Mouse (Mus musculus): ENCODE measurements around the gene Fut1.

Fut1 gene

DNA sequence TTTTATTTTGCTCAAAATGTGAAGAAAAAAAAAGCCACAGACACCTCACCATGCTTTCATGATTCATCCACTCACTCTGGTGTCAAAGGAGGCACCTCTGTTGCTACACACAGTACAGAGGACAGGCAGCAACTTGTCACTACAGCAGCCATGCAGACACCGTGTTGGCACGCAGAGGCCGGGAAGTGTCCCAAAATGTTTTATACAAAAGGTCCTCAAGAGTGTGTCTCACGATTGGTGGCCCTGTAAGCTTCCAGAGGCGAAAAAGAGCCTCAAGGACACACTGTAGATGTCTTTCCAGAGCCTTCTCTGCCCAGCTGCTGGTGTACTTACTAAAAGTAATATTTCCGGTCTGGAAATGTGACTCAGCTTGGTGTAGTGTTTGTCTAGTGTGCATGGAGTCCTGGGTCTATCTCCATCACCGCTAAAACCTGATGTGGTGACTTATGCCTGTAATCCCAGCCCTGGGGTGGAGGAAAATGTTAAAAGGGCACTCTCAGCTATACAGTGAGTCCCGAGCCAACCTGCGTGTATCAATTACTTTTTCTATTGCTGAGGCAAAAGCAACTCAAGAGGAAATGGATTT, 11.3 kb upstream of the Fut1 start:
- DNase-seq: no peak

DNA sequence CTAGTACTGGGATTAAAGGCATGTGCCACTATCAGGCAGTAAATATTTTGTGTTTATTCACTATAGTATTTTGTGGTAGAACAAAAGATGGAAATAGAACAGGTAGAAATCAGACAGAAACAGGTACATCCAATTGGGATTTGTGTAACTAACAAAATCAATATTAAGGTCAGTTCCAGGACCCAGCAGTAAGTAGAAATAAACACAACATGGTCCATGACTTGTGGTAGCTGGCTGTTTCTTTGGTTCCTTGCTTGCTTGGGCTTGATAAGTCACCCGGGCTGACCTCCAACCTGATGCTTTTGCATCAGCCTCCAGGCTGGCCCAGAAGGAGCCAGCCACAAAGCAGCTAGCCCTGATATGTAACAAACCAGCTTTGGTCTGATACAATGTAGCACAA, 7.6 kb upstream of the Fut1 start:
- DNase-seq: no peak

DNA sequence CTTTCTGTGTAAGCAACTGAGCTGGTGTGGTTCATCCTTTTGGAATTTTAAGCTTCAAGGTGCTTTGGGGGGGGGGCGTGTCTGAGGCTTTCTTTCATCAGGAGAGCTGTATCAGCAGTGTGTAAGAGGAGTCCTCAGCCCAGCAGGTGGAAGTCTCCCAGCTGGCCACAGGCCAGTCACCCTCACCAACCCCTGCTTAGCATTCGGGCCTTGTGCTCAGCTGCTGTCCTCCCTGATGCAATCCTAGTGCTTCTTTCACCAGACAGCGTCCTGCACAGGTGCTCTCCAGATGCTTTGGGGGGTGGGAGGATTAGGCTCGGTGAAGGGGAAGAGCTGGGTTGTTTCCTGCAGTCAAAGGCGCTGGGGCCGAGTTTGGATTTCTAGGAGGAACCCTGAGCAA, 812 bp upstream of the Fut1 start:
- DNase-seq: no peak

DNA sequence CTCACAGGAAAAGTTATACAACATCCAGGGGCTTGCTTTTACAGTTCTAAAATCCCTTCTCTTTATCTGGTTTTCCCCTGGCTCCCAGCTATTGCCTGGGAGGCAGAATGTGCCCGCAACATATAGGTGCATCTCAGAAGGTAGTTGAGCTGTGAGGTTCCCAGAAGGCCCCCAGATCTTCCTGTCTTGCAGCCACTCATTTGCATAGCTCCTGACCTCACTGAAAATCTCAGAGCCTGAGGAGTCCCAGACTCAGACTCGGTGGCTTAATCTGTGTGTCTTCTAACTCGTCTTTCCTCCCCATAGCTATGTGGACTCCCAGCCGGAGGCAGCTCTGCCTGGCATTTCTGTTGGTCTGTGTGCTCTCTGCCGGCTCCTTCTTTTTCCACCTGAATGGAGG, 1.2 kb downstream of the Fut1 start:
- DNase-seq: no peak

DNA sequence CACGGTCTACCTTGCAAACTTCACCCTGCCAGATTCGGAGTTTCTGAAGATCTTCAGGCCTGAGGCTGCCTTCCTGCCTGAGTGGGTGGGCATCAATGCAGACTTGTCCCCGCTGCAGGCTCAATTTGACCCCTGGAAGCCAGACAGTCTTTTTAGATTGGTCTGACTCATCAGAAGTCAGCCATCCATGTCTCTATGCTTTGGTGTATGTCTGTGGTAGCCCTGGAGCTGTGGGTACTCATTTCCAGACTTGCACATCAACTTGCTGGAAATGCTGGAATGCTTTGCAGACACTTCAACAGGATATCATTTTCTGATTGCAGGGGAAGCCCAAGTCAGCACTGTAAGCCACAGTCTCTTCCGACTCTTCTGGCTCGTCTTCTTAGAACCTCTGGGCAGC, 2.5 kb downstream of the Fut1 start:
- DNase-seq: no peak

DNA sequence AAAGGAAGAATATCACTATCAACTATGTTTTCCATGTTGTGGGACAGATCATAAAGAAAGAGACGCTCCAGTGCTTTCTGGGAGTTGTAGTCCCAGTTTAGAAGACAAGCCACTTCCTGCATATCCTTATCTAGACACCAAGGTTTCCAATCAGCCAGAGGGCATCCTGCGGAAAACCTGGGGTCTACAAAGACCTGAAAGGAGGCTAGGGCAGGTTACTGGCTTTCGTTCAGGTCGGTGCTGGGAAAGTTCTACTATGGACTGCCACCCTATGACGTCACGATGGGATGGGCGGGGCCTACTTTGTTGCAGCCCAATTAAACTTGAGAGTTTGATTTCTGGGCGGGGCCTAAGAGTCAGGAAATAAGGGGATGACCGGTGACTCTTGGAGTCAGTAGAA, 4.4 kb downstream of the Fut1 start, which contains the start of gene Izumo1:
Gene Izumo1, plus strand, starts transcription at position 369 of the 400 bp plus-strand sequence.
- no peak for DNase-seq

DNA sequence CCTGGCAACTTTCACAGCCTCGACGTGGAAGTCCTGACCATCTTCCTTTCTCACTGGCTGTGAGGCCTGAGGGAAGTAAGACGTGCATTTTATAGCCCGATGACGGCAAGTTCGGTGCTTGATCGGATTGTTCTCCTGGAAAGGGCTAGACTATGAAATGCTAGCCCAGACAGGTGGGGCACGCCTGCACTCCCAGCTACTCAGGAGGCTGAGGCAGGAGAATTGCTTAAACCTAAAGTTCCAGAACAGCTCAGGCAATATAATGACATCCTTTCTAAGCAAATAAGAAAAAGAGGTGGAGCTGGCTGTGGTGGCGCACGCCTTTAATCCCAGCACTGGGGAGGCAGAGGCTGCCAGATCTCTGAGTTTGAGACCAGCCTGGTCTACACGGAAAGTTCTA, 6.4 kb downstream of the Fut1 start:
- no peak for DNase-seq

DNA sequence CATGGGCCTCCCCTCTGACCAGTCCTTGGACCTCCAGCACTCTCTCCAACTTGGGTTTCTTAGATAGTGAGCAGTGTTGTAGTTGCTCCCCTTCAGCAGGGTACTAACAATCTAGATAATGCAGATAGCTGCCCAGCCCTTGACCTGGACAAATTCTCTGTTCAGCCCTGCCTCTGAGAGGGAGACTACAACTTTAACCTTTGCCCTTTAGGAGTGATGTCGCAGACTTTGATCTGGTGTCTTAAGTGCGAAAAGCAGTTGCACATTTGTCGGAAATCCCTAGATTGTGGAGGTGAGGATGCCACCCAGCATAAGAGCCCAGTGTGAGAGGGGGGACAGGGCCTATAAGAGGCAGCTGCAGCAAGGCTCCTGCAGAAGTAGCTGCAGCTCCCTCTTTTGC, 7.6 kb downstream of the Fut1 start:
- no peak for DNase-seq

DNA sequence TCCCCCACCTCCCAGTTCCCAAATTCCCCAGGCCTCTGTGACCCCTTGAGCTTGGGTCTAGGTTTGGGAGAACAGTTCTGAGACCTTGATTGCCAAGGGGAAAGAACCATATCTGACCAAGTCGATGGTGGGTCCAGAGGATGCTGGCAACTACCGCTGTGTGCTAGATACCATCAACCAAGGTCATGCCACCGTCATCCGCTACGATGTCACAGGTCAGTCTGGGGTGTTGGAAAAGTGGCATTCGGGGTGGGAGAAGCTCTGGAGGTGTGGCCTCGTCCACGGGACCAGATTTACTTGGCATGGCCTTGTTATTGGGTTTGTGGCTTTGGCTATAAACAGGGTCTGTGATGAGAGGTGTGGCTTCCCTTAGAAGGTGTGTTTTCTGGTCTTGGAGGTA, 8.4 kb downstream of the Fut1 start:
- DNase-seq: no peak

DNA sequence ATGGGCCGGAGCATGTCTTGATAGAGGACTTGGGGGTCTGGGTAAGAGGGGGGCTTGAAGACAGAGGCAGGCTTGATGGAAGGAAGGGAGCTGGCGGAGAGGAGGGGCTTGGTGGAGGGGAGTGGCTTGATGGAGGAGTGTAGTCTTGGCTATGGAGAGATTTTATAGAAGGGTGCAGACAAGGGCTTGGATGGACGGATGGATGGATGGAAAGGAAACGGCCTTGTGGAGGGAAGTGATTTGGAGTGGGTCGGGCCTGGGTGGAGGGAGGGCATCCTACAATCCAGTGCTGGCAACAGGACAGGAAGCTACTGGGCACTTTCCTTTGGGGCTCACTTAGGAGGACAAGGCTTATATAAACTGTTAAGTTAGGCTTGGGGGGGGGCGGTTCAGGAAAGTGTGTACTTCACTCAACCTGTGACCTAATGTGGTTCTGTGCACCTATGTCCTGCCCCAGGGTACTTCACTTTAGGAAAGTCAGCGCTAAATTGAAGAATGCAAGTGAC, 9.5 kb downstream of the Fut1 start:
- no peak for DNase-seq

DNA sequence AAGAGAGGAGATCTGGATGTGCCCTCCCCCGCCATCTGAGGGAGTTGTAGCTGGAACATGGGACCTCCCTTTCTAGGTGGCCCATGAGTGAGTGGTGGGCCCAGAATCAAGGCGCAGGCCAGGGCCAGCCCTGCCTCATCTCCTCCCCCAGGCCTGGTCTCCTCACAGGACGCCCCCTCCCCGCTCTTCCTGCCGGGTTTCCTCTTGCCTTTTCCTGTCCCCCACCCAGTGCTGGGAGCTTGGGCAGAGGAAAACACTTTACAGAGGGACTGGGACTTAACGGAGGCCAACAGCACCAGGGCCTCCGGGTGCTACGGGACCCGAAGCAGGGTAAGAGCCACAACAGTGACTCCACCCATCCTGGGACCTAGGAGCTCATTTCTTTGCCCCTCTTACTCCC, 10.2 kb downstream of the Fut1 start, which contains the start of gene Rasip1:
Gene Rasip1, plus strand, starts transcription at position 228 of the 400 bp plus-strand sequence.
- DNase-seq: no peak

DNA sequence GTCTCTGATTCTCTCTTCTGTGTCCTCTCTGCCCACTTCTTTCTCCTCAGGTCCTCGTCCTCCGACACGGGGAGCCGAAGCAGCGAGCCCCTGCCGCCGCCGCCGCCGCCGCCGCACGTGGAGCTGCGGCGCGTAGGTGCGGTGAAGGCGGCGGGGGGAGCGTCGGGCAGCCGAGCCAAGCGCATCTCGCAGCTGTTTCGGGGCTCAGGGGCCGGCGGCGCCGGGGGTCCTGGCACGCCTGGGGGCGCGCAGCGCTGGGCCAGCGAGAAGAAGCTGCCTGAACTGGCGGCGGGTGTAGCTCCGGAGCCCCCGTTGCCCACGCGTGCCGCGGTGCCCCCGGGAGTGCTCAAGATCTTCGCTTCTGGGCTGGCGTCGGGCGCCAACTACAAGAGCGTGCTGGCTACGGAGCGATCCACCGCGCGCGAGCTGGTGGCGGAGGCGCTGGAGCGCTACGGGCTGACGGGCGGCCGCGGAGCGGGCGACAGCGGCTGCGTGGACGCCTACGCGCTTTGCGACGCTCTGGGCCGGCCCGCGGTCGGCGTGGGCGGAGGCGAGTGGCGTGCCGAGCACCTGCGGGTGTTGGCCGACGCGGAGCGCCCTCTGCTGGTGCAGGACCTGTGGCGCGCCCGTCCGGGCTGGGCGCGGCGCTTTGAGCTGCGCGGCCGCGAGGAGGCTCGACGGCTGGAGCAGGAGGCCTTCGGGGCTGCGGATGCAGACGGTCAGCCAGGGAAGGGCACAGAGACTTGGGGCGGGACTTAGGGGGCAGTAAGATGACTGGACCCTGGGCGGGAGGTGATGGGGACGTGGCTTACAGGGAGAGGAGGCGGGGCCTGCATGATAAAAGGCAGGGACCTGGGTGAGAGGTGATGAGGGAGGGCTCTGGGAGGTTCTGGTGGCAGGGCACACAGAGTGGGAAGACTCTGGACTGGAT, 11.5 kb downstream of the Fut1 start:
- DNase-seq: peak; percentile 89

DNA sequence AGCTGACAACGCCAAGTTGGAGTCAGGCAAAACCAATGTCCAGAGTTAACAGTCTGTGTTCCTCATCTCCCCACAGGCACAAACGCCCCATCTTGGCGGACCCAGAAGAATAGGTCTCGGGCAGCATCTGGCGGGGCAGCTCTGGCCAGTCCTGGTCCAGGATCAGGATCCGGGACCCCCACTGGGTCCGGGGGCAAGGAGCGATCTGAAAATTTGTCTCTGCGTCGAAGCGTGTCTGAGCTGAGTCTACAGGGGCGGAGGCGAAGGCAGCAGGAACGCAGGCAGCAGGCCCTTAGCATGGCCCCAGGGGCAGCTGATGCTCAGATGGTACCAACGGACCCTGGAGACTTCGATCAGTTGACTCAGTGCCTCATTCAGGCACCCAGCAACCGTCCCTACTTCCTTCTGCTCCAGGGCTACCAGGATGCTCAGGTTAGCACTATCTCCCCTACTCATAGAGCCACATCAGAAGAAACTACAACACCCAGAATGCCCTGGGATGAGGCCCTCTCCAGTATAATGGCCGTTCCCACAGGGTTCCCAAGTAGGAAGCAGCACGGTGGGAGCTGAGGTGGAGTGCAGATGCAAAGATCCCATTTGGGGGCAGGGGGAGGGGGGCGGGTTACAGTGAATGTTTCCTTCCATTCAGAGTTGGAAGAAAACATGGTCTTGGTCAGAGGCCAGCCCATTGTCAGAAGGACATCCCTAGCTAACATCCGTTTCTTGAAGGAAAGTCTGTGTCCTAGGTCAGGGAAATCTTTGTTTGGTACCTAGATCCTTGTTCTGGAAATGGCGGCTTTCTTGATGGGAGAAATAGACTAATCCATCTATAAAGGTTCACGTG, 13.2 kb downstream of the Fut1 start:
- DNase-seq: no peak

DNA sequence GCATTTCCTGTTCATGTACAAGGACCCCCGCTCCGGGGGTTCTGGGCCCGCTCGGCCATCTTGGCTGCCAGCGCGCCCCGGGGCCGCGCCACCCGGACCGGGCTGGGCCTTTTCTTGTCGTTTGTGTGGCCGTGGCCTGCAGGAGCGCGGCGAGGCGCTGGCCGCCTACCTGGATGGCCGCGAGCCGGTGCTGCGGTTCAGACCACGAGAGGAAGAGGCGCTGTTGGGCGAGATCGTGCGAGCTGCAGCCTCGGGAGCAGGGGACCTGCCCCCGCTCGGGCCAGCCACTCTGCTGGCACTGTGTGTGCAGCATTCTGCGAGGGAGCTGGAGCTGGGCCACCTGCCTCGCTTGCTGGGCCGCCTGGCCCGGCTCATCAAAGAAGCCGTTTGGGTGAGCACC, 15.4 kb downstream of the Fut1 start:
- peak; percentile 77 for DNase-seq

DNA sequence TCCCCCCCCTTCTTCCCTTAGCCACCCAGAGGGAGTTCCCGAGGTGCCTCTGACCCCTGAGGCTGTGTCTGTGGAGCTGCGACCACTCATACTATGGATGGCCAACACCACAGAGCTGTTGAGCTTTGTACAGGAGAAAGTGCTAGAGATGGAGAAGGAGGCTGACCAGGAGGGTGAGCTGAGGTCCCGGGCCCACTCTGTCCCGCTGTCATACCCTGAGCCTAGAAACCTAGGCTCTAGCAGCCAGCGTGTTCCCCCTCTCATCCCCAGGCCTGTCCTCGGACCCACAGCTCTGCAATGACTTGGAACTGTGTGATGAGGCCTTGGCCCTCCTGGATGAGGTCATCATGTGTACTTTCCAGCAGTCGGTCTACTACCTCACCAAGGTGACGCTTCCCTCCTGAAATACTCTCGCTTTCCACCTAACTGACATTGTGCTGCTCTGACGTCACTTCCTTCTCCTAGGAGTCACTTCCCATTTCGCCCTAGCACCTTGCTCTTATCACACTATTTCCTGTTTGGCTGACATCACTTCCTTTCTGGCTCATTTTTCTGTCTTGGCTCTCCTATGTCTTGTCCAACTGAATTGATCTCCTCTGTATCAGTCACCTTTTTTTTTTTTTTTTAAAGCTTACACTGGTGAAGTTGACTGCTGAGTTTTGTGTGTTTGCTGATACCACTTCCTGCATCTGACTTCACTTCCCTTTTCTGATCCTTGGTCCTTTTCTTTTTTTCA, 18.0 kb downstream of the Fut1 start:
- DNase-seq: no peak

DNA sequence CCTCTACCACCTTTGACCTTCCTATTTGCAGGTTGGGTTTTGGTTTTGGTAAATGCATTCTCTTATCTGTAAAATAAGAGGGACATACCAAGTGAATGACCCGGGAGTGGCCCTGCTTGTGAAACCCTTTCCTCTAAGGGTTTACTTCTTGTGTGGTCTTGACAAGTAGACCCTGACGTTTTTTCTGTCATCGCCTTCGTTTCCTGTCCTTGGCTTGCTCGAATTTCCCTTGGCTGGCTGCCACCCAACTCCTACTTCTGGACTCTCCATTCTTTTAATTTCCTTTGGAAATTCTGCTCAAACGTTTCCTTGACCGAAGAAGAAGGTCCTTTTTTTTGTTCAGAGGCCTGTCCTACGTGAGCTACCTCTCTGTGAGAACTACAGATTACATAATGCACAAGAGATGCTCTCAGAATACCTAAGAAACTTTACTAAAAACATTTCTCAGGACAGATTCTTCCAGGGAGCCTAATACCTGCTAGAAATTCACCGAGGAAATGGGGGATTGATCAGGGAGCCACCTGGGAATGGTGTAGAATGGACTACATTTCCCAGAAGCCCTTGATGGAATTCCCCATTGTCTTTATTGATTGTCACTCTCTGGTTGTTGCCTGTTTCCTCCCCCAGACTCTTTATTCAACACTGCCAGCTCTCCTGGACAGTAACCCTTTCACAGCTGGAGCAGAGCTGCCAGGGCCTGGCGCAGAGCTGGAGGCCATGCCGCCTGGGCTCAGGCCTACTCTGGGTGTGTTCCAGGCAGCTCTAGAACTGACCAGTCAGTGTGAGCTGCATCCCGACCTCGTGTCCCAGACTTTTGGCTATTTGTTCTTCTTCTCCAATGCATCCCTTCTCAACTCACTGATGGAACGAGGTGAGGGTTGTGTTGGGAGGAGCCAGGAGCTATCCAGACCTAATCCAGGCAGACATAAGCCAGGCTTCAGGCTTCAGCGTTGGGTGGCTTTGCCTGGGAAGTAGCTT, 18.9 kb downstream of the Fut1 start:
- peak; percentile 54 for DNase-seq

DNA sequence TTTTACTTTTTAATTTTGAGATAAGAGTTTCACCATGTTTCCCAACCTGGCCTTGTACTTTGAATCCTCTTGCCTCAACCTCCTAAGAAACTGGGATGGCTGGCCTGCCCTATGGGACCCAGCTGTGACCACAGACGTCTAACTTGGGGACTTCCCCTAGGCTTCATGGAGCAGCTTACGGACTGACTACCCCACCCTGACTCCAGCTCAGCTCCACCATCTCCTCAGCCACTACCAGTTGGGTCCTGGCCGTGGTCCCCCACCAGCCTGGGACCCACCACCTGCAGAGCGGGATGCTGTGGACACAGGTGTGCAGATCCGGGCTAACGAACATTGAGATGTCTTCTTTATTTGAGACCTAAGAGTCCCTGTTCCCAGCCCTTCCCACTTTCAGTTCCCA, 20.6 kb downstream of the Fut1 start:
- peak; percentile 65 for DNase-seq

DNA sequence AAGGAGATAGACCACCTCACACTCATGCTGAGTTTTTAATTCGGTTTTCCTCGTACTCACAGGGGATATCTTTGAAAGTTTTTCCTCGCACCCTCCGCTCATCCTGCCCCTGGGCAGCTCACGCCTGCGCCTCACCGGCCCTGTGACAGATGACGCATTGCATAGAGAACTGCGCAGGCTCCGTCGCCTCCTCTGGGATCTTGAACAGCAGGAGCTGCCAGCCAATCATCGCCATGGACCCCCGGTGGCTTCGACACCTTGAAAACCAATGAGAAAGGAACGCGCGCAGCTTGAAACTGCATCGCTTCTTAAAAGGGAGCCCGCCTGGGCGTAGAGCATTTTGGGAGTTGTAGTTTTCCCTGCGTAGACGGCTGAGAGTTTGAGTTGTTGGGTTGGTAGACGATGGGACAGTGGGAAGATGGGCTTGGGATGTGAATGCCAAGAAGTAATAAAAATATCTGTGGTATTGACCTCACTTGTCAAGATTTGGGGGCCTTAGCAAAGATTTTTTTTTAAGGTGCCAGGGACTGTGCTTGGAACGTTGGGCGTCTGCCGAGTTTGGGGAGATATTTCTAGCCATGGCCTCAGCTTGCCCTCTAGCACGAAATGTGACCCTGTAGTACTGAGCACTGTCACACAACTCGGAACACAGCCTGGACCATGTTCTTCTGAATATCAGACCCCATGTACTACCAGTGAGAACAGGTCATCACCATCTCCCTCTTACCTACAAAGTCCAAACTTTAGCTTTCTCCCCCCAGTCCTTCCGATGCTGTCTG, 21.7 kb downstream of the Fut1 start:
- peak; percentile 99 for DNase-seq

DNA sequence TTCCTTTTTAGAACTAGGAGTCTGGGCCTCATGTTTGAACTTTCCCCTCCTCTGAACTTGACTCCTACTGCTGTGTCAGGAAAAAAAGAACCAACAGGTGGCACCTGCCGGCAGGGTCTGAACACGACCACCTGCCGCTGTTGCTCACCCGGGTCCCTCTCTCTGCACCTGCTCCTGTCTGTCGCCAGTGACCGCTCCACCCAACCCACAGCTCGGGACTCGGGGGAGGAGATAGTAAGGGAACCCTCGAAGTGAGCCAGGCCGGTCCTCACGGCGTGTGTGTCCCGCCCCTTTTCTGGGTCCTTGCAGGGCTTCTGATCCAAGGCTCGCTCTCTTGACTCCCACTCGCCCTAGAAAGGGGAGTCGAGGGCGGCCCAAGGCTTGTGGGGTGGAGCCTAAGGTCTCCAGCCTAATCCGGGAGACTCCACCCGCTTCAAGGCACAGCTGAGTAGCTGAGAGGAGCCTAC, 22.5 kb downstream of the Fut1 start, which contains the start of gene Mamstr:
Gene Mamstr, plus strand, starts transcription at position 417 of the 467 bp plus-strand sequence.
- peak; percentile 71 for DNase-seq

All from cerebellum, adult 9-10 months (tissue).